Mouse (Mus musculus): ENCODE data around the gene Nlk.
A peak's percentile ranks its signal among the peaks of the same experiment; 100 is the strongest.
"Not testable (repeated sequence)": the region's sequence is repeated elsewhere in the genome, so short reads cannot be mapped to it uniquely, and the experiment has no call there.

Nlk gene

GRCm38 (mm10) chr11:78545181-78545580 lies 152.0 kb downstream of the Nlk start:
- DNase-seq (ENCODE audit: low read depth) = no peak

- DNase-seq (ENCODE audit: low read depth) = no peak
These were observed 152.6 kb downstream of the Nlk start for GRCm38 (mm10) chr11:78544449-78545111.

- no peak for DNase-seq (ENCODE audit: low read depth)
These were observed 156.8 kb downstream of the Nlk start for GRCm38 (mm10) chr11:78540358-78540757.

GRCm38 (mm10) chr11:78536690-78537084 lies 160.5 kb downstream of the Nlk start:
- no peak for DNase-seq (ENCODE audit: low read depth)

- DNase-seq (ENCODE audit: low read depth) = peak; percentile 99
These were observed 161.0 kb downstream of the Nlk start, which contains the start of the genes Tnfaip1 and Ift20 for GRCm38 (mm10) chr11:78536080-78536689. Tnfaip1 (minus strand) TSS chr11:78536332. Ift20 (plus strand) TSS chr11:78536361.

GRCm38 (mm10) chr11:78535376-78536079 lies 161.6 kb downstream of the Nlk start:
- peak; percentile 79 for DNase-seq (ENCODE audit: low read depth)

GRCm38 (mm10) chr11:78534516-78534915 lies 162.7 kb downstream of the Nlk start:
- no peak for DNase-seq (ENCODE audit: low read depth)

- DNase-seq (ENCODE audit: low read depth) = not testable (repeated sequence)
These were observed 165.7 kb downstream of the Nlk start for GRCm38 (mm10) chr11:78531515-78531914.

- DNase-seq (ENCODE audit: low read depth) = no peak
These were observed 166.1 kb downstream of the Nlk start for GRCm38 (mm10) chr11:78531046-78531445.

GRCm38 (mm10) chr11:78530001-78530400 lies 167.2 kb downstream of the Nlk start:
- DNase-seq (ENCODE audit: low read depth) = no peak

GRCm38 (mm10) chr11:78528714-78529113 lies 168.5 kb downstream of the Nlk start:
- no peak for DNase-seq (ENCODE audit: low read depth)

GRCm38 (mm10) chr11:78524838-78525237 lies 172.3 kb downstream of the Nlk start:
- no peak for DNase-seq (ENCODE audit: low read depth)

GRCm38 (mm10) chr11:78523241-78523955 lies 173.8 kb downstream of the Nlk start:
- DNase-seq (ENCODE audit: low read depth) = no peak

GRCm38 (mm10) chr11:78522481-78522997 lies 174.6 kb downstream of the Nlk start:
- DNase-seq (ENCODE audit: low read depth) = peak; percentile 70

- DNase-seq (ENCODE audit: low read depth) = no peak
These were observed 175.3 kb downstream of the Nlk start for GRCm38 (mm10) chr11:78521880-78522279.

GRCm38 (mm10) chr11:78518931-78519330 lies 178.2 kb downstream of the Nlk start:
- DNase-seq (ENCODE audit: low read depth) = no peak
